Mouse (Mus musculus): Measurements from ENCODE around the gene 4930578C19Rik. TPM values are rescaled to one million over a fixed set of nuclear protein-coding genes. Genes with fewer than 3 reads are reported as not detected.

4930578C19Rik gene
- total and polyA plus RNA-seq, 3 experiments: not detected

- Histone ChIP-seq H3K4me2 (ENCODE audit: insufficient read depth, low read depth, poor library complexity, severe bottlenecking) (no peak overlapping the region), H3K9me3 (replicated peaks; ENCODE audit: low read length) (no peaks in the 10 kb centered on the region), H3K27ac (ENCODE audit: insufficient read depth, low read depth) (no peak overlapping the region), H3K27me3 (replicated peaks) (no peaks in the 10 kb centered on the region), H3K4me1 (ENCODE audit: control insufficient read depth in 1 of 2, insufficient read depth in 2 of 2) (no peaks in the 10 kb centered on the region), H3K4me3 (replicated peaks in 1 of 3; ENCODE audit: low read depth in 2 of 3, low read length in 2 of 3, poor library complexity in 1 of 3) (no peak overlapping the region), H3K9ac (ENCODE audit: insufficient read depth, low read depth) (no peak overlapping the region), H3K79me2 (replicated peaks; ENCODE audit: control insufficient read depth, extremely low read depth, insufficient read depth, poor library complexity, severe bottlenecking) (no peaks in the 10 kb centered on the region), H3K36me3 (replicated peaks in 1 of 2; ENCODE audit: control insufficient read depth in 1 of 2, insufficient read depth in 1 of 2, low read length in 1 of 2) (no peaks in the 10 kb centered on the region)
- no peak for TF ChIP-seq CHD1 (IDR thresholded peaks at IDR 0.05; ENCODE audit: low read depth, low read length)
- no peak for DNase-seq (ENCODE audit: extremely low read depth)
- dilution Hi-C loops (cut with MboI; ENCODE audit: extremely low pct_ligation_motif_present, extremely low pct_unique_long_range_greater_than_20kb, low sequenced_read_pairs): no loop called here
- in situ Hi-C loops (cut with MboI; ENCODE audit: low pct_ligation_motif_present, low pct_unique_long_range_greater_than_20kb, low sequenced_read_pairs): no loop called here
These were observed 40.9 kb downstream of the 4930578C19Rik start for GRCm38 (mm10) chrX:18420161-18420784.

GRCm38 (mm10) chrX:18418977-18419376 lies 42.2 kb downstream of the 4930578C19Rik start:
- Histone ChIP-seq H3K36me3 (replicated peaks in 1 of 2; ENCODE audit: control insufficient read depth in 1 of 2, insufficient read depth in 1 of 2, low read length in 1 of 2) (no peaks in the 10 kb centered on the region), H3K4me3 (replicated peaks in 1 of 3; ENCODE audit: low read depth in 2 of 3, low read length in 2 of 3, poor library complexity in 1 of 3) (no peak overlapping the region), H3K4me2 (ENCODE audit: insufficient read depth, low read depth, poor library complexity, severe bottlenecking) (no peak overlapping the region), H3K4me1 (ENCODE audit: control insufficient read depth in 1 of 2, insufficient read depth in 2 of 2) (no peaks in the 10 kb centered on the region), H3K27ac (ENCODE audit: insufficient read depth, low read depth) (no peak overlapping the region), H3K79me2 (replicated peaks; ENCODE audit: control insufficient read depth, extremely low read depth, insufficient read depth, poor library complexity, severe bottlenecking) (no peaks in the 10 kb centered on the region), H3K9ac (ENCODE audit: insufficient read depth, low read depth) (no peak overlapping the region), H3K9me3 (replicated peaks; ENCODE audit: low read length) (no peaks in the 10 kb centered on the region), H3K27me3 (replicated peaks) (no peaks in the 10 kb centered on the region)
- no peak for DNase-seq (ENCODE audit: extremely low read depth)
- in situ Hi-C loops (cut with MboI; ENCODE audit: low pct_ligation_motif_present, low pct_unique_long_range_greater_than_20kb, low sequenced_read_pairs): no loop called here
- TF ChIP-seq UBTF (IDR thresholded peaks at IDR 0.05; ENCODE audit: low read depth, low read length): no peak
- TF ChIP-seq TCF12 (IDR thresholded peaks at IDR 0.05; ENCODE audit: low read depth, low read length): no peak
- TF ChIP-seq IRF4 (IDR thresholded peaks at IDR 0.05; ENCODE audit: low read depth, low read length): no peak
- TF ChIP-seq ZC3H11A (IDR thresholded peaks at IDR 0.05; ENCODE audit: low read depth, low read length): no peak
- TF ChIP-seq ZMIZ1 (IDR thresholded peaks at IDR 0.05; ENCODE audit: low read depth, low read length): no peak
- no peak for TF ChIP-seq USF2 (conservative IDR thresholded peaks at IDR 0.05; ENCODE audit: low read depth, low read length)
- TF ChIP-seq MYC (IDR thresholded peaks at IDR 0.05; ENCODE audit: low read depth, low read length): no peak
- TF ChIP-seq BHLHE40 (IDR thresholded peaks at IDR 0.05; ENCODE audit: low read depth, low read length): no peak
- TF ChIP-seq RAD21 (IDR thresholded peaks at IDR 0.05; ENCODE audit: low read depth, low read length): no peak
- TF ChIP-seq SMC3 (IDR thresholded peaks at IDR 0.05; ENCODE audit: low read depth, low read length): no peak
- no peak for TF ChIP-seq NELFE (IDR thresholded peaks at IDR 0.05; ENCODE audit: low read depth, low read length)
- no peak for TF ChIP-seq SIN3A (IDR thresholded peaks at IDR 0.05; ENCODE audit: low read length)
- TF ChIP-seq RCOR1 (conservative IDR thresholded peaks at IDR 0.05; ENCODE audit: low read depth, low read length): no peak
- no peak for TF ChIP-seq NRF1 (IDR thresholded peaks at IDR 0.05; ENCODE audit: low read depth, low read length)
- no peak for TF ChIP-seq KAT2A (IDR thresholded peaks at IDR 0.05; ENCODE audit: insufficient replicate concordance, low read length)
- TF ChIP-seq CHD1 (IDR thresholded peaks at IDR 0.05; ENCODE audit: low read depth, low read length): no peak
- TF ChIP-seq PAX5 (IDR thresholded peaks at IDR 0.05; ENCODE audit: low read length): no peak
- TF ChIP-seq POLR2AphosphoS2 (IDR thresholded peaks at IDR 0.05; ENCODE audit: low read depth, low read length): no peak
- no peak for TF ChIP-seq ELF1 (IDR thresholded peaks at IDR 0.05; ENCODE audit: low read depth, low read length)
- dilution Hi-C loops (cut with MboI; ENCODE audit: extremely low pct_ligation_motif_present, extremely low pct_unique_long_range_greater_than_20kb, low sequenced_read_pairs): no loop called here
